Mouse (Mus musculus): Measurements from ENCODE around the gene Trp53i11. TPM values are rescaled to one million over a fixed set of nuclear protein-coding genes. Genes with fewer than 3 reads are reported as not detected.

Trp53i11 gene
- polyA plus RNA-seq, 1 experiment from 2014 or later = 38.6 TPM

DNA sequence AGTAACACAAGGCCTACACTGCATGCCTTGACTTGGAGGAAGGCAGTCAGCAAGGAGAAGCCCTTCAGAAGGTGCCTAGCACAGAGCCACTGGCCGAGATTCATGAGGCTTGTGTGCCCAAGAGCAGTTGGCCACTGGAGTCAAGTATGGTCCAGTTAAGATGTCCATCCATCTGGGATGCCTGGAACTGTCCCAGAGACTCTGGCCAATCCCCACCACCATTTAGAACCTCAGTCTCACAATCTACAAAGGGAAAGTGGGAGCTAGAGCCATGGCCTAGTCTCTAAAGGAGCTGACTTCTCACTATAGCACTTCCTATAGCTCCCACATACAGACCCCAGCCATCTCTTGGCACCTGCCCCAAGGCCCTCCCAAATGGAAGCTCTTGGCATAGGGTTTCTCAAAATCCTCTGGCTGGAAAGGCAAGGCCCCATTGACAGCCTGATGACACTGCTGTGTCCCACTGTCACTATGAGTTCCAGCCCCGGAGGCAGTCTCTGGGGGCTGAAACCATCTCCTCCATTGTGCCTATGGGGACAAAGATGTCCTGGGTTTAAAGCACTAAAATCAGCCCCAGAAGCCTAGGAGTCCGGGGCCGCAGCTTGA is 11.1 kb upstream of the Trp53i11 start:
- peaks cover 19% of the 10 kb centered on the region for H3K4me1 ChIP-seq (ENCODE audit: control insufficient read depth, insufficient read depth, low read length)
- no peaks in the 10 kb centered on the region for H3K9me3 ChIP-seq (replicated peaks; ENCODE audit: control insufficient read depth, low read length)
- no peak for ATAC-seq (replicated peaks; ENCODE audit: extremely low read depth, insufficient read depth, low FRiP score)
- H3K9ac ChIP-seq (ENCODE audit: low read length) = no peak overlapping the region
- peaks cover 26% of the 10 kb centered on the region for H3K27me3 ChIP-seq (ENCODE audit: control insufficient read depth, insufficient read depth, low read length)
- no peaks in the 10 kb centered on the region for H3K36me3 ChIP-seq (ENCODE audit: control insufficient read depth, insufficient read depth)
- H3K4me3 ChIP-seq (ENCODE audit: low read length) = no peak overlapping the region
- H3K27ac ChIP-seq (ENCODE audit: low read length) = peak overlapping the region; percentile 7; the same call in 1 of the 2 replicates
- H3K4me2 ChIP-seq (ENCODE audit: low read depth, low read length) = no peak overlapping the region
- WGBS = 48% methylated on average over 4 of the region's 4 CpGs

DNA sequence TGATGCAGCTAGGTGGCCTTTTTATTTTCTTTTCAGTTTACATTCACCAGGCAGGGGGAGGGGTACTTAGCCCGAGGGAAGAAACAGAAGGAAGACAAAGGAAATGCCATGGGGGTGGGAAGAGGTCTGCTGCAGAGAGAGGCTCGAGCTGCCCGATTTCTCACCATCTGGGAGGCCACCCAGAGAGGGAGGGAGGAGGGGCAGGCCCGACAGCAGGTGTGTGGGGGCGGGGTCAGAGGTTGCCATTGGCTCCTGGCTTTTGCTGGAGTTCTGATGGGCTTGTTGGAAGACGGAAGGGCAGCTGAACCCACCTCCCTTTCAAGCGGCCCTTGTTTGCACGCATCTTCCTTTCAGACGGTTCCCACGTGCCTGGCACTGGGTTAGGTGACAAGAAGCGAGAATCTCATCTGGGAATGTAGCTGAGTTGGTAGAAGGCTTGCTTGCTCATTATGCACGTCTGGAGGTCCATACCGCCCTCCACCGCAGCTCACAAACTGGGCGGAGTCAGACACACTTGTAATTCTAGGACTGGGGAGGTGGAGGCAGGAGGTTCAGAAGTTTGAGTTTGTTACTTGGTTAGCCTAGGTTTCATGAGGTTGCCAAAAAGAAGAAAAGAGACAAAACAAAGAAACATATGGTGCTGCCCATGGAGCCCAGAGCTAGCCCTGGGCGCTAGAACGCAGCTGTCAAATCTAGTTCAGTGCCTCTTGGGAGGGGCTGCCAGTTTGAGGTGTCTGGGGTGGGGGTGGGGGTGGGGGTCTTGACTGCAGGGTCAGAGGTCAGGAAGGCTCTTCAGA is 10.3 kb upstream of the Trp53i11 start:
- no peak; the same call in 1 of the 2 replicates for ATAC-seq (replicated peaks; ENCODE audit: extremely low read depth, insufficient read depth, low FRiP score)
- H3K27me3 ChIP-seq (ENCODE audit: control insufficient read depth, insufficient read depth, low read length) = peaks cover 26% of the 10 kb centered on the region
- H3K36me3 ChIP-seq (ENCODE audit: control insufficient read depth, insufficient read depth) = no peaks in the 10 kb centered on the region
- H3K27ac ChIP-seq (ENCODE audit: low read length) = peak overlapping the region; percentile 21; the same call in 1 of the 2 replicates
- H3K4me3 ChIP-seq (ENCODE audit: low read length) = no peak overlapping the region
- peaks cover 19% of the 10 kb centered on the region for H3K4me1 ChIP-seq (ENCODE audit: control insufficient read depth, insufficient read depth, low read length)
- H3K9me3 ChIP-seq (replicated peaks; ENCODE audit: control insufficient read depth, low read length) = no peaks in the 10 kb centered on the region
- 10% methylated on average over 17 of the region's 17 CpGs for WGBS
- no peak overlapping the region; the same call in 1 of the 2 replicates for H3K4me2 ChIP-seq (ENCODE audit: low read depth, low read length)
- H3K9ac ChIP-seq (ENCODE audit: low read length) = no peak overlapping the region

DNA sequence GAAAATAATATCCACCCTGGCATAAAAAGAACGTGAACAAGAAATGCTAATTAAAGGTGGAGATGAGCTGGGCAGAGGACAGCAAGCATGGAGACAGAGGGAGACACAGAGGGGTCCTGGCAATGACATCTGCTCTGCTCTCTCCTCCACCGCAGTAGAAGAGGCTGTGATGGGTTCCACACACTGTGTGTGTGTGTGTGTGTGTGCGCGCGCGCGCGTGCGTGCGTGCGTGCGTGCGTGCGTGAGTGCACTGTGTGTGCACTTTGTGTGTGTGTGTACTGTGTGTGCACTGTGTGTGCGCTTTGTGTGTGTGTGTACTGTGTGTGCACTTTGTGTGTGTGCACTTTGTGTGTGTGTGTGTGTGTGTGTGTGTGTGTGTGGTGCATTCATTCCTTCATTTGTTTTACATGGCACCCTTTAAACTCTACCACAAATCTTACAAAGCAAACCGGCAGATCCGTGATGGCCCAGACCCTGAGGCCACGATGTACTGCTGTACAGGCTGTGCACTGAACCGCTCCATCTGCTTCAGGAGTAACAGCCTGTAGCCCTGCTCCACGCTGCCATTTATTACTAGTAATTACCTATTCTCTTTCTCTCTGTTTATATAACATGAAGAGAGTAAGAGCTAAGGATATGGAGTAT is 9.6 kb upstream of the Trp53i11 start:
- 83% methylated on average over 20 of the region's 20 CpGs for WGBS
- Histone ChIP-seq H3K9ac (ENCODE audit: low read length) (no peak overlapping the region), H3K4me3 (ENCODE audit: low read length) (no peak overlapping the region), H3K27ac (ENCODE audit: low read length) (no peak overlapping the region), H3K4me2 (ENCODE audit: low read depth, low read length) (no peak overlapping the region), H3K36me3 (ENCODE audit: control insufficient read depth, insufficient read depth) (no peaks in the 10 kb centered on the region), H3K4me1 (ENCODE audit: control insufficient read depth, insufficient read depth, low read length) (peaks cover 19% of the 10 kb centered on the region), H3K9me3 (replicated peaks; ENCODE audit: control insufficient read depth, low read length) (no peaks in the 10 kb centered on the region), H3K27me3 (ENCODE audit: control insufficient read depth, insufficient read depth, low read length) (peaks cover 28% of the 10 kb centered on the region)
- ATAC-seq (replicated peaks; ENCODE audit: extremely low read depth, insufficient read depth, low FRiP score) = no peak

DNA sequence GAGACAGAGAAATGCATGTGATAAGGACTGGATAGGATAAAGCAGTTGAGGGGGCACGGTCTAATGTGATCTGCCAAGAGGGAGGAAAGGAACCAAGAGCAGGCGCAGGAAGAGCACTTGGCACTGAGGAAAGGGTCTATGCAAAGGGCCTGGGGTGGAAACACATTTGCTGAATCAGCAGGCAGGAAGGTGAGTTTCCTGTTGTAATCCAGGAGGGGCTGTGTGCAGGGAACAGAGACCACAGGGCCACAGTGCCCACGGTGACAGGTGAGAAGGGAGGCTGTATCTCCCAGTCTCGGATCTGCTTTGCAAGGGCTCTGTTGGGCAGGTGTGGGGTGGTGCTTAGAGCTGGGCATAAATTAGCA is 9.1 kb upstream of the Trp53i11 start:
- Histone ChIP-seq H3K4me3 (ENCODE audit: low read length) (no peak overlapping the region), H3K9ac (ENCODE audit: low read length) (no peak overlapping the region), H3K4me1 (ENCODE audit: control insufficient read depth, insufficient read depth, low read length) (peaks cover 19% of the 10 kb centered on the region), H3K36me3 (ENCODE audit: control insufficient read depth, insufficient read depth) (no peaks in the 10 kb centered on the region), H3K27me3 (ENCODE audit: control insufficient read depth, insufficient read depth, low read length) (peaks cover 28% of the 10 kb centered on the region), H3K9me3 (replicated peaks; ENCODE audit: control insufficient read depth, low read length) (no peaks in the 10 kb centered on the region), H3K27ac (ENCODE audit: low read length) (no peak overlapping the region), H3K4me2 (ENCODE audit: low read depth, low read length) (no peak overlapping the region)
- WGBS = 80% methylated on average over 4 of the region's 4 CpGs
- ATAC-seq (replicated peaks; ENCODE audit: extremely low read depth, insufficient read depth, low FRiP score) = no peak

DNA sequence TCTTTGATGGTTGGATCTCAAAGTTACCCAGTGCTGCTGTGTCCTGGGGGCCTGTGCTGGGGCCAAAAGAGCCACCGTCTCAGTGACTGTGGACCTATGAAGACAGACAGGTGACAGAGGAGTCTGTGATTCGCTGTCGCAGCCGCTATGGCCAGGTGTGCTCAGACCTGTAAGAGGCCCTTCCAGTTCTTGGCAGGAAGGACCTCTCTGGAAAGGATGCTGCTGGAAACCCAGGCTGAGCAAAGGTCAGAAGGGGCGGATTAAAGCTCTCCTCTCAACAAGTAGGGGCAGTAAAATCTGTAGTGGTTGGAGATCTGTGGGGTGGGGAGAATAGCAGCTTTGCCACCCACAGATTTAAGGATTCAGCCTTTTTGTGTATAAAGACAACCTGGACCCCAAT is 7.7 kb upstream of the Trp53i11 start:
- Histone ChIP-seq H3K9me3 (replicated peaks; ENCODE audit: control insufficient read depth, low read length) (no peaks in the 10 kb centered on the region), H3K4me1 (ENCODE audit: control insufficient read depth, insufficient read depth, low read length) (peaks cover 17% of the 10 kb centered on the region), H3K27ac (ENCODE audit: low read length) (no peak overlapping the region), H3K27me3 (ENCODE audit: control insufficient read depth, insufficient read depth, low read length) (peaks cover 29% of the 10 kb centered on the region), H3K4me2 (ENCODE audit: low read depth, low read length) (no peak overlapping the region), H3K9ac (ENCODE audit: low read length) (no peak overlapping the region), H3K36me3 (ENCODE audit: control insufficient read depth, insufficient read depth) (no peaks in the 10 kb centered on the region), H3K4me3 (ENCODE audit: low read length) (no peak overlapping the region)
- no peak for ATAC-seq (replicated peaks; ENCODE audit: extremely low read depth, insufficient read depth, low FRiP score)
- 64% methylated on average over 5 of the region's 5 CpGs for WGBS

DNA sequence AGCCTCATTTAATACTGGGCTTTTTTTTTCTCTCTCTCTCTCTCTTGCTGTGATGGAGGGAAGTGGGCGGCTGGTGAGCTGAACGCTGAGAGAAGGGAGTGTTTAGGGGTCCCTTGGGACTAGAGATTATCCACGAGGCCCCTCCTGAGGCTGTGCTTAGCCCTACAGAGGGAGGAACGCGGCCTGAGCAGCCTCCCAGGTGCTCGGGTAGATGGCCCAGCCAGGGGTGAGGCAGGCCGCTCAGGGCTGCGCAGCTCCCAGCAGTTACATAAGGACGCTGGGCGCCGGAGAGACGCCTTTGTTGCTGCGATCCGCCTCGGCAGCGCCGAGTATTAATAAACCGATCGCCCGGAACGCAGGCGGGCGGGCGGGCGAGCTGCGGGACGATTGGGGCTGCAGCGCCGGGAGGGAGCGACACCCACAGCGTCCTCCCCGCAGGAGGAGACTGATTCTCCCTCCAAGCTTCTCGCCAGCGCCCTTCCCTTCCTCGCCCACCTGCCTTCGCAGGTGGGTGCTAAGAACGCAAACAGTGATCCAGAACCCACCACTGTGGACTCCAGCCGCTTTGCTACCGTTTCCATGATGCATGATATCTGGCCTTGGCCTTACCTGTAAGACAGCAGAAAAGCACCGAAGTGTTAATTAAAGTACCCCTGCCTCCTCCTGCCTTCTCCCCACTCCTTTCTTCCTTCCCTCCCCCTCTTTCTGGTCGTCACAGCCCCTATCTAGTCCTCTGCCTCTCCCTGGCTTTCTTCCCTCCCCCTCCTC is 7.1 kb upstream of the Trp53i11 start:
- Histone ChIP-seq H3K36me3 (ENCODE audit: control insufficient read depth, insufficient read depth) (no peaks in the 10 kb centered on the region), H3K4me1 (ENCODE audit: control insufficient read depth, insufficient read depth, low read length) (peaks cover 14% of the 10 kb centered on the region), H3K4me3 (ENCODE audit: low read length) (peak overlapping the region; percentile 42), H3K27me3 (ENCODE audit: control insufficient read depth, insufficient read depth, low read length) (peaks cover 29% of the 10 kb centered on the region), H3K27ac (ENCODE audit: low read length) (no peak overlapping the region), H3K4me2 (ENCODE audit: low read depth, low read length) (peak overlapping the region; percentile 67), H3K9ac (ENCODE audit: low read length) (peak overlapping the region; percentile 61), H3K9me3 (replicated peaks; ENCODE audit: control insufficient read depth, low read length) (no peaks in the 10 kb centered on the region)
- no peak for ATAC-seq (replicated peaks; ENCODE audit: extremely low read depth, insufficient read depth, low FRiP score)
- 2% methylated on average over 40 of the region's 41 CpGs for WGBS

DNA sequence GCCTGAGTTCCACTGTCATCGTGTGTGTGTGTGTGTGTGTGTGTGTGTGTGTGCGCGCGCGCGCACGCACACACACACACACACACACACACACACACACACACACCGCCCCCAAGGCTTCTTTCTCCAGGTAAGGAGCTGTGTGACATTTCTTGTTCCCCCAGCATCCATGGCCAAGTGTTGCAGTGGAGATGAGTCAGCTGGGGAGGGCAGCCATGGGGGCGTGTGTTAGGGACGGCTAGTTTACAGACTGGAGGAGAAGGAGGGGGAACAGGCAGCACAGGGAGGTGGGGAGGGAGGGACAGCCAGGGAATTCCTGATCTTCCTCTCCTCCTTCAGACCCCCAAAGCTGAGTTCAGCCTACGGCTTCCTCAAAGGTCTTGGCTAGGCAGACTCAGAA is 4.5 kb upstream of the Trp53i11 start:
- Histone ChIP-seq H3K4me1 (ENCODE audit: control insufficient read depth, insufficient read depth, low read length) (peaks cover 8% of the 10 kb centered on the region), H3K9ac (ENCODE audit: low read length) (no peak overlapping the region), H3K9me3 (replicated peaks; ENCODE audit: control insufficient read depth, low read length) (no peaks in the 10 kb centered on the region), H3K27ac (ENCODE audit: low read length) (no peak overlapping the region), H3K4me3 (ENCODE audit: low read length) (no peak overlapping the region), H3K27me3 (ENCODE audit: control insufficient read depth, insufficient read depth, low read length) (peaks cover 35% of the 10 kb centered on the region), H3K4me2 (ENCODE audit: low read depth, low read length) (no peak overlapping the region), H3K36me3 (ENCODE audit: control insufficient read depth, insufficient read depth) (no peaks in the 10 kb centered on the region)
- WGBS = 70% methylated on average over 11 of the region's 11 CpGs
- no peak for ATAC-seq (replicated peaks; ENCODE audit: extremely low read depth, insufficient read depth, low FRiP score)

DNA sequence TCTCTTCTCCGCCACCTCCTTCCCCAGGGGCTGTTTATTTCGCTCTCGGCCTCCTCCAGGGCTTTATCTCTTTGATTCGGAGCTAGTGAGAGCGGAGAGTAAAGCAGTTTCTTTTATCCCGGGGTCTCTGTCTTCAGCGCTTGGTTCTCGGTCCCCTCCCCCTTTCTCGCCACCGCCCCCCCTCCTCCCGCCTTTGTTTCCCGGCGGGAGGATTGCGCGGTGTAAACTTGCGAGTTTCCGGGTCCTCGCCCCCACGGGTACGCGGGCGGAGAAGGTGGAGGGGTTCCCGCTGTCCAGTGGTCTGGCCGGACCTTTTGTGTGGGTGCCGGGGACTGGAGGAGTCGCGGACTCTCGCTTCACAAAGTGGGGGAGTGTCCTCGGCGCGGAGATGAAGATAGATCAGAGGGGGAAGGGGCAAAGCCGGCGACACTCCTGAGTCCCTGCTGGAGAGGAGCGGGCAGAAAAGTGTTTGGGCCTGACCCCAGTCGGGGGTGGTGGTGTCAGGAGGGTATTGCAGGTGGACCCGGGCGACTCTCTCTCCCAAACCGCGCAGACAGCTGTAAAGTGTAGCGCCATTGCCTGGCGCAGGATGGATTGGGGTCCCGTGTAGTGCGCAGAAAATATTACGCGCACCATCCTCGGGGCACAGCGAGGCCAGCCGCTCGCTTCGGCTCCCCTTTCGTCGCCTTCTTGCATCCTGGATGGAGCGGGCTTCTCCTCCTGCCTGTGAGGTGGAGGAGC is 842 bp downstream of the Trp53i11 start:
- H3K27ac ChIP-seq (ENCODE audit: low read length) = peak overlapping the region; percentile 72
- peak overlapping the region; percentile 83 for H3K4me3 ChIP-seq (ENCODE audit: low read length)
- WGBS = under 1% methylated on average over 53 of the region's 53 CpGs
- peak overlapping the region; percentile 98 for H3K4me2 ChIP-seq (ENCODE audit: low read depth, low read length)
- H3K9ac ChIP-seq (ENCODE audit: low read length) = peak overlapping the region; percentile 84
- ATAC-seq (replicated peaks; ENCODE audit: extremely low read depth, insufficient read depth, low FRiP score) = no peak
- peaks cover 11% of the 10 kb centered on the region for H3K27me3 ChIP-seq (ENCODE audit: control insufficient read depth, insufficient read depth, low read length)
- H3K4me1 ChIP-seq (ENCODE audit: control insufficient read depth, insufficient read depth, low read length) = peaks cover 2% of the 10 kb centered on the region; the same call in 1 of the 2 replicates
- H3K36me3 ChIP-seq (ENCODE audit: control insufficient read depth, insufficient read depth) = no peaks in the 10 kb centered on the region
- no peaks in the 10 kb centered on the region for H3K9me3 ChIP-seq (replicated peaks; ENCODE audit: control insufficient read depth, low read length)
